Mouse (Mus musculus) intestine, embryonic 16.5 days (tissue): ENCODE results near the gene Cers6. TPM values are rescaled to one million over a fixed set of nuclear protein-coding genes. Genes with fewer than 3 reads are reported as not detected.

ENCODE experiments used
- ATAC-seq: fragments of 200-750 bp; cut with Nextera tagmentation; 2 replicates; pipeline ENCODE4 v1.8.0; 2017; ENCODE audit warnings: moderate TSS enrichment, moderate library complexity
- H3K27ac ChIP-seq: fragments of 300-500 bp; sonication (generic); 2 replicates; pipeline ENCODE4 v1.5.1; 2014; ENCODE audit warnings: mild to moderate bottlenecking, low read length
- H3K27me3 ChIP-seq: fragments of 300-500 bp; sonication (generic); replicated peaks from 2 replicates; pipeline ENCODE4 v1.6.1; 2014; ENCODE audit warnings: low read length, control low read depth, mixed read lengths; ENCODE audit not compliant: control insufficient read depth, insufficient read depth
- H3K36me3 ChIP-seq: fragments of 300-500 bp; sonication (generic); 2 replicates; pipeline ENCODE4 v1.6.1; 2014; ENCODE audit warnings: low read length, control low read depth; ENCODE audit not compliant: control insufficient read depth, insufficient read depth
- H3K4me1 ChIP-seq: fragments of 300-500 bp; sonication (generic); 2 replicates; pipeline ENCODE4 v1.6.1; 2014; ENCODE audit warnings: low read length, control low read depth, mixed read lengths; ENCODE audit not compliant: control insufficient read depth, insufficient read depth
- H3K4me2 ChIP-seq: fragments of 300-500 bp; sonication (generic); 2 replicates; pipeline ENCODE4 v1.6.1; 2014; ENCODE audit warnings: low read depth, low read length, control low read depth
- H3K4me3 ChIP-seq: fragments of 300-500 bp; sonication (generic); 2 replicates; pipeline ENCODE4 v1.5.1; 2014; ENCODE audit warnings: mild to moderate bottlenecking, low read length
- H3K9ac ChIP-seq: fragments of 300-500 bp; sonication (generic); 2 replicates; pipeline ENCODE4 v1.6.1; 2014; ENCODE audit warnings: low read depth, low read length
- H3K9me3 ChIP-seq: fragments of 300-500 bp; sonication (generic); 2 replicates; pipeline ENCODE4 v1.6.1; 2016; ENCODE audit warnings: low read length, control low read depth; ENCODE audit not compliant: control insufficient read depth
- WGBS: fragments of 180-500 bp; shearing (Covaris S2); extraction: QIAGEN DNeasy Blood & Tissue Kit; methylation state at CpG from one replicate; pipeline ENCODE4 v1.1.7; 2014; 5-methylcytosine and 5-hydroxymethylcytosine counted together
- polyA plus RNA-seq: library from polyadenylated mRNA; unstranded; fragments of >200 nt; fragmentation: Nextera tagmentation; extraction: Ambion mirVana; gene quantifications from 2 replicates; pipeline ENCODE4 v1.2.1, GENCODE M21; 2015

Gene Cers6
- polyA plus RNA-seq, 1 experiment from 2014 or later, result 39.6 TPM

DNA sequence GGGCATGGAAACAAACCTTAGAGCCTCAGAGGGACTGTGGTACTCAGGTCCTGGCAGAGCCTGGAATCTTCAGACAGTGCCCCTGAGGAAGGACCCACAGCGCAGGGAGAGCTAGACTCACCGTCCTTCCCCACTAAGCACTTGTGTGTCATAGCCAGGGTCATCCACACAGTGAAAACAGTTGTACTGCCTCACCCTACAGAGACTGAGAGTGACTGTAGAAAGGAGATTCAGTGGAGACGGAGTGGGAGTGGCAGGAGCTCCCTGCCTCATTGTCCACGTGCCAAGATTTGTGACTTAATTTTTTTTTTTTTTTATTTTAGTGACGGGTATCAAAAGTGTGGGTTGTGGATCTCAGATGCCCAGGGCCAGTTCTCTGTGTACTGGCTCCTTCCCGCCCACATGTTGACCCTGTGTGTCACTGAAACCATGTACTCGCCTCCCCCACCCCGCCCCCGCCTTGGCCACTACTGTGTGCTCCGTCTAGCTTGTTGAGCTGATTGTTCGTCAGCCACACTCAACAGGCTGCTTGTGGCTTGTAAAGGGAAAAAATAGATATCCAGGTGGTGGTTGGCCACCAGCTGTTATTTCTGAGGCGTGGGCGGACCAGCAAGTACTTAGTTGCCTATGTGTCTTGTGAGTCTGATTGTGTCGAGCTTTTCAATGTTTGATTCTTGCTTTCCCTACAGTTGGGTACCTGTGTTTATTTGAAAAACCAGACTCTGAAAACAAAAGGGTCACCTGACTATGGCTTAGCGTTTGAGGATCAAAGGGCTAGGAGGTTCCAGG is 12.6 kb downstream of the Cers6 start:
- Histone ChIP-seq H3K4me1 (peaks cover 33% of the 10 kb centered on the region), H3K36me3 (no peaks in the 10 kb centered on the region), H3K27ac (no peak overlapping the region; the same call in 1 of the 2 replicates), H3K27me3 (no peaks in the 10 kb centered on the region), H3K4me3 (no peak overlapping the region), H3K4me2 (no peak overlapping the region), H3K9ac (no peak overlapping the region), H3K9me3 (no peaks in the 10 kb centered on the region)
- 0 out of 2 replicates have a peak, but pooled peaks have one; percentile 17 for ATAC-seq
- 68% methylated on average over 15 of the region's 15 CpGs for WGBS

GRCm38 (mm10) chr2:68874575-68874974 is 13.3 kb downstream of the Cers6 start:
- 81% methylated on average over 6 of the region's 6 CpGs for WGBS
- no peak overlapping the region for H3K4me3 ChIP-seq
- no peak overlapping the region for H3K27ac ChIP-seq
- no peak overlapping the region for H3K9ac ChIP-seq
- no peak for ATAC-seq
- H3K36me3 ChIP-seq, result no peaks in the 10 kb centered on the region
- H3K4me1 ChIP-seq, result peaks cover 30% of the 10 kb centered on the region
- H3K9me3 ChIP-seq, result no peaks in the 10 kb centered on the region
- no peak overlapping the region for H3K4me2 ChIP-seq
- H3K27me3 ChIP-seq, result no peaks in the 10 kb centered on the region

DNA sequence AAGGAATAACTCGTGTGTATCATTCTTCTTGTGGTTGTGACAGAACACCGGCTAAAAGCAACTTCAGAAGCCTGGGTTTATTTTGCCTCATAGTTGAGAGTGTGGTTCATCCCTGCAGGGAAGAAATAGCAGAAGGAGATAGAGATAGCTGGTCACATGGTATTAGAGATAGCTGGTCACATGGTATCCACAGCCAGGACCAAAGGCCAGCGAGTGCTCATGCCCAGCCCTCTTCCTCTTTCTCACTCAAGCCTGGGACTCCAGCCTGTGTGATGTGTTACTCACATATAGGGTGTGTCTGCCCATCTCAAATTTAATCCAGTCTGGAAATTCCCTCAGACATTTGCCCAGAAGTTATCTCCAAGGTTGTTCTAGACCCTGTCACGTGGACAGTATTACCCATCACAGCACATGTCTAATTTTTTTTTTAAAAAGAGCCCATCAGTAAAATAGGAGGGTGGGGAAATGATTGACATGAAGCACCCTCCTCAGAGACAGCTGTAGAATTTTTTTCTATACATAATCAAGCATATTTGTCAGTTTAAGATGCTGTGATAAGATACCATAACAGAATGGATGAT is 17.9 kb downstream of the Cers6 start:
- no peaks in the 10 kb centered on the region for H3K27me3 ChIP-seq
- H3K9ac ChIP-seq, result no peak overlapping the region
- no peak overlapping the region for H3K4me2 ChIP-seq
- H3K9me3 ChIP-seq, result no peaks in the 10 kb centered on the region
- H3K4me1 ChIP-seq, result peaks cover 8% of the 10 kb centered on the region
- peak; percentile 83 for ATAC-seq
- no peak overlapping the region for H3K27ac ChIP-seq
- no peaks in the 10 kb centered on the region for H3K36me3 ChIP-seq
- 80% methylated on average over 4 of the region's 4 CpGs for WGBS
- H3K4me3 ChIP-seq, result no peak overlapping the region

DNA sequence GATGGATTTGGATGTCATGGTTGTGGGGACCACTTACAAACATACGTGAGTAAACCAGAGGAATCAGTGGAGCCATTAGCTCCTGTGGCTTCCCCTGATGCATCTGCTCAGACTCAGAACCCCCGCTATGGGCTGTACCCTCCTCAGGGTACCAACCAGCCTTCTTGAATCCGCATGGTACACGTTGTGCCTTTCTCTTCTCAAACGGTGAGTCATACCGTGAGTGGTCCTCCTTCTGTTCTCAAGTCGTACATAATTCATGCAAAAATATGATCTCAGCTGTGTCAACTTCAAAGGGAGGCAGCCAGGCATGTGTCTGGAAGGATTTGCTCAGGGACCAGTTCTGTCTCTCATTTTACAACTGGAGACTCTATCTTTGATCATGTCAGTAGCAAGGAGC is 23.3 kb downstream of the Cers6 start:
- H3K4me1 ChIP-seq, result peaks cover 20% of the 10 kb centered on the region
- 67% methylated on average over 7 of the region's 7 CpGs for WGBS
- no peak overlapping the region for H3K4me2 ChIP-seq
- no peak overlapping the region for H3K9ac ChIP-seq
- H3K4me3 ChIP-seq, result no peak overlapping the region
- no peak for ATAC-seq
- no peaks in the 10 kb centered on the region for H3K36me3 ChIP-seq
- H3K27ac ChIP-seq, result no peak overlapping the region
- H3K9me3 ChIP-seq, result no peaks in the 10 kb centered on the region
- H3K27me3 ChIP-seq, result no peaks in the 10 kb centered on the region

DNA sequence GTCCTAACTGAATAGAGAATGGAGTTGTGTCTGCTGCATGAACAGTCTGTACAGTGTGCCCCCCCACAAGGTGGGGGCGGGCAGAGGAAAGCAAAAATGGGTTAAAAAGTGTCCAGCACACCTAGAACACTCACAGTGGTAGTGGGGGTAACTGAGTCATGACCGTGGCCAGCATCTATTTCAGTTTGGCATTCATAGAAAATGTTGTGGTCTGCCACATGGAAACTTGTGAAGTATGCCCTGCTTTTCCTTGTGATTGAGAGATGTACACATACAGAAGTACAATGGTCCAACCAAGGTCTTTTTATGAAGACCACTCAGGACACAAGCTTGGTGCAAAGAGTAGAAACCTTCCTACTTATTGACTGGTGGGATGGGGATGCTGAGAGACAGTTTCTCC is 24.0 kb downstream of the Cers6 start:
- H3K27me3 ChIP-seq, result no peaks in the 10 kb centered on the region
- H3K9me3 ChIP-seq, result no peaks in the 10 kb centered on the region
- 91% methylated on average over 2 of the region's 2 CpGs for WGBS
- peaks cover 20% of the 10 kb centered on the region for H3K4me1 ChIP-seq
- H3K36me3 ChIP-seq, result no peaks in the 10 kb centered on the region
- no peak overlapping the region for H3K4me2 ChIP-seq
- no peak for ATAC-seq
- H3K27ac ChIP-seq, result no peak overlapping the region
- H3K4me3 ChIP-seq, result no peak overlapping the region
- H3K9ac ChIP-seq, result no peak overlapping the region

DNA sequence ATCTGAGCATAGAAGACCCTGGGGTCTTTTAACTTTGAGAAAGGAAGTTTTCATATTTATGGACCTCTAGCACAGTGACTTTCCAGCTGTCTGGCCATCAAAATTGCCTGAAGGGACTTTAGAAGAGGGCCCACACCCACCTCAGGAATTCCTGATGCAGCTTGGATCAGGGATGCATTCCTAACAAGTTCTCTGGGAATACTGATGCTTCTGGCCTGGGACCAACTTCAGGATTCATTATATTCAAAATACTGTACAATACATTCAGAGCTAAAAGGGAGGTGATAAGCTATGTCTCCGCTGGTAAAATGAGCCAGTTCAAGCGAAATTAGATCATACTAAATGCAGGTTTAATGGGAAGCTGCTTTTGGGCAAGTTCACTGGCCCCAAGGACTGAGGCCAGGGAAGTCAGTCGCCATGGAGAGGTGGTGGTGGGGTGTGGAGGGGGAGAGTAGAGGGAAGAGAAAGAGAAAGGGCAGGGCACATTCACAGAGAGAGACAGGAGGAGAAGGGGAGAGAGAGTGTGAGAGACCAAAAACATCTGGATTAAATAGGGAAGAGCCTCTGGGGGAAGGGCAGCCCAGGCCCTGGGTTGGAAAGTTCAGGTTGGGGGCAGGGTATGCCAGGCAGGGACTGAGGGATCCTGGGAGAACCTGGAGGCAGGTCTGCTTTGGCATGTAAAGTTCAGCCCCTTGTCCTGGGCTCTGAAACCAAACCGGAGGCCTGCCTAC is 24.7 kb downstream of the Cers6 start:
- Histone ChIP-seq H3K36me3 (no peaks in the 10 kb centered on the region), H3K4me1 (peaks cover 20% of the 10 kb centered on the region), H3K4me3 (no peak overlapping the region), H3K4me2 (no peak overlapping the region), H3K27ac (no peak overlapping the region), H3K9me3 (no peaks in the 10 kb centered on the region), H3K9ac (no peak overlapping the region), H3K27me3 (no peaks in the 10 kb centered on the region)
- no peak for ATAC-seq
- WGBS, result 51% methylated on average over 4 of the region's 4 CpGs

- no peak for ATAC-seq
- Histone ChIP-seq H3K36me3 (no peaks in the 10 kb centered on the region), H3K9ac (no peak overlapping the region), H3K27ac (no peak overlapping the region), H3K4me2 (no peak overlapping the region), H3K4me1 (peaks cover 20% of the 10 kb centered on the region), H3K27me3 (no peaks in the 10 kb centered on the region), H3K9me3 (no peaks in the 10 kb centered on the region), H3K4me3 (no peak overlapping the region)
- WGBS, result 86% methylated on average over 4 of the region's 4 CpGs
Observed at GRCm38 (mm10) chr2:68886661-68887060, 25.4 kb downstream of the Cers6 start.

- Histone ChIP-seq H3K4me2 (no peak overlapping the region), H3K4me1 (peaks cover 20% of the 10 kb centered on the region), H3K27ac (no peak overlapping the region), H3K36me3 (no peaks in the 10 kb centered on the region), H3K27me3 (no peaks in the 10 kb centered on the region), H3K9me3 (no peaks in the 10 kb centered on the region), H3K9ac (no peak overlapping the region), H3K4me3 (no peak overlapping the region)
- no peak for ATAC-seq
- WGBS, result 47% methylated on average over 3 of the region's 3 CpGs
Observed at GRCm38 (mm10) chr2:68888094-68888705, 27.0 kb downstream of the Cers6 start.

DNA sequence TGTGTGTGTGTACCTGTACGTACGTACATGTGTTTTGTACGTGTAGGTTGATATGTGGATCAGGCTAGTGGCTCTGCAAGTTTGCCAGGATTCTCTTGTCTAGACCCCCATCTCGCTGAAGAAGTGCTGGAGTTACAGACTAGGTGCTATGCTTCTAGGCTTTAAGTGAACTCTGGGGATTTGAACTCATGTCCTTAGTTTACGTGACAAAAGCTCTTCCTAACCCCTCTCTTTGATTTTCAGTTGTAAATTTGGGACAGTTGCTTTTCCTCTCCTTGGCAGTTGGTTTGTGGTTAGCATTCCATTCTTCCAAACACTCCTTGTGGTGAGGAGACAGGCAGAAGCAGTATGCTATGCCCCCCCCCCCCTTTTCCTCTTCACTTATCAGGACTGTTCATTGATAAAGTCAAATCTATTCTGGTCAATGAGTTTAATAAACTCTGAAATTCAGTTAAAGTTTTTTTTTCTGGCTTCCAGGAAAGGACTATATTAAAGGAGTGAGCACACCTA is 28.5 kb downstream of the Cers6 start:
- ATAC-seq, result no peak
- Histone ChIP-seq H3K4me2 (no peak overlapping the region), H3K9me3 (no peaks in the 10 kb centered on the region), H3K36me3 (no peaks in the 10 kb centered on the region), H3K4me1 (peaks cover 24% of the 10 kb centered on the region), H3K9ac (no peak overlapping the region), H3K27ac (no peak overlapping the region), H3K27me3 (no peaks in the 10 kb centered on the region), H3K4me3 (no peak overlapping the region)
- 88% methylated on average over 5 of the region's 5 CpGs for WGBS
